ENCODE assay signal across 9 mouse cellular contexts in genomic region chr13:59393231-59393938, GRCm38 (mm10).
DNase-seq lines count a peak whose midpoint lies in the region; TF ChIP-seq lines count a peak whose summit lies in the region.
"Had no signal": no experiment of that assay in that cellular context is flagged by ENCODE, and none has a peak within 500 bp of the region (broad histone marks: within the 10 kb centered on the region; RNA-seq: fewer than 3 reads in every experiment).

No protein-coding gene starts in this region.

- no peak overlapping the region for H3K27ac ChIP-seq in heart, adult 2 months
- H3K27ac ChIP-seq in gastrocnemius, adult 2 months = no peak overlapping the region
- H3K27ac ChIP-seq: embryonic facial prominence, embryonic 13.5 days; intestine, embryonic 15.5 days had no signal

- no peak overlapping the region for H3K9ac ChIP-seq in heart, adult 2 months (ENCODE audit: low read depth, low read length)
- H3K9ac ChIP-seq: embryonic facial prominence, embryonic 13.5 days; intestine, embryonic 15.5 days had no signal

- TF ChIP-seq CTCF in heart, adult 2 months (IDR thresholded peaks at IDR 0.05) = no peak
- no peak for TF ChIP-seq CTCF in gastrocnemius, adult 2 months (IDR thresholded peaks at IDR 0.05)

- WGBS in heart, adult 2 months = 60% methylated on average over 12 of the region's 12 CpGs

- H3K4me3 ChIP-seq in heart, adult 2 months = no peak overlapping the region
- no peak overlapping the region for H3K4me3 ChIP-seq in gastrocnemius, adult 2 months
- H3K4me3 ChIP-seq: embryonic facial prominence, embryonic 13.5 days; intestine, embryonic 15.5 days had no signal

- no peaks in the 10 kb centered on the region for H3K4me1 ChIP-seq in heart, adult 2 months (ENCODE audit: control insufficient read depth, insufficient read depth, low read length)
- H3K4me1 ChIP-seq: embryonic facial prominence, embryonic 13.5 days; intestine, embryonic 15.5 days had no signal

- no peaks in the 10 kb centered on the region for H3K36me3 ChIP-seq in heart, adult 2 months (ENCODE audit: control insufficient read depth, insufficient read depth, low read length)
- H3K36me3 ChIP-seq: embryonic facial prominence, embryonic 13.5 days; intestine, embryonic 15.5 days had no signal

- H3K27me3 ChIP-seq in heart, adult 2 months (ENCODE audit: control insufficient read depth, insufficient read depth, low read length) = no peaks in the 10 kb centered on the region
- H3K27me3 ChIP-seq: embryonic facial prominence, embryonic 13.5 days; intestine, embryonic 15.5 days had no signal

- DNase-seq in heart, adult 2 months = peak; percentile 24 to 45
- DNase-seq in heart, adult 11 months = no peak
- peak; percentile 55 for DNase-seq in gastrocnemius, adult 2 months
- peak; percentile 72 for DNase-seq in layer of hippocampus, adult 9-11 months
- DNase-seq in right cerebral cortex, adult 2 months (ENCODE audit: low spot score in 2 of 2) = peak; percentile 58 to 69
- no peak for DNase-seq in urinary bladder, postnatal 25 days (ENCODE audit: low spot score)
- DNase-seq in spleen, postnatal 4 days (ENCODE audit: low spot score in 2 of 2) = no peak

- H3K79me2 ChIP-seq in heart, adult 2 months (replicated peaks; ENCODE audit: control insufficient read depth, insufficient read depth, low read length) = no peaks in the 10 kb centered on the region

- TF ChIP-seq POLR2A in heart, adult 2 months (IDR thresholded peaks at IDR 0.05; ENCODE audit: insufficient read depth, low read depth, low read length) = no peak

- intact Hi-C loops in heart, adult 2 months (cut with DNase I) = loop anchor here (2.0 to 10.0 kb wide), 2 partner anchors 23 to 319 kb away; no protein-coding TSS in a partner anchor
- intact Hi-C loops in gastrocnemius, adult 2 months (cut with DNase I) = no loop called here

- no peak for TF ChIP-seq EP300 in heart, adult 2 months (IDR thresholded peaks at IDR 0.05; ENCODE audit: insufficient read depth, low read depth, low read length)

Comparison
In these comparisons a context has a peak if more than half of its experiments do, and no peak if none do; other contexts are left out.
1. DNase-seq: peak in heart, adult 2 months (2 of 2), gastrocnemius, adult 2 months (single experiment), layer of hippocampus, adult 9-11 months (single experiment) and right cerebral cortex, adult 2 months (2 of 2); none in heart, adult 11 months (single experiment), urinary bladder, postnatal 25 days (single experiment) and spleen, postnatal 4 days (0 of 2).